Mouse (Mus musculus): Measurements from ENCODE around the gene Trdmt1.

Gene Trdmt1

GRCm38 (mm10) chr2:13556239-13556638 is 11.8 kb upstream of the Trdmt1 start:
- DNase-seq: no peak

GRCm38 (mm10) chr2:13553966-13554365 is 9.5 kb upstream of the Trdmt1 start:
- DNase-seq: no peak

- no peak for DNase-seq
These were observed 4.3 kb upstream of the Trdmt1 start for GRCm38 (mm10) chr2:13548749-13549148.

GRCm38 (mm10) chr2:13543519-13544124 is 846 bp downstream of the Trdmt1 start:
- no peak for DNase-seq

- DNase-seq: no peak
These were observed 4.6 kb downstream of the Trdmt1 start for GRCm38 (mm10) chr2:13539860-13540259.

GRCm38 (mm10) chr2:13538704-13539377 is 5.6 kb downstream of the Trdmt1 start:
- DNase-seq: peak; percentile 40

- no peak for DNase-seq
These were observed 6.2 kb downstream of the Trdmt1 start for GRCm38 (mm10) chr2:13538258-13538657.

- DNase-seq: peak; percentile 76
These were observed 6.7 kb downstream of the Trdmt1 start for GRCm38 (mm10) chr2:13537733-13538132.

- no peak for DNase-seq
These were observed 7.7 kb downstream of the Trdmt1 start for GRCm38 (mm10) chr2:13536747-13537146.

- no peak for DNase-seq
These were observed 13.8 kb downstream of the Trdmt1 start for GRCm38 (mm10) chr2:13530639-13531038.

GRCm38 (mm10) chr2:13529253-13529933 is 15.1 kb downstream of the Trdmt1 start:
- no peak for DNase-seq

GRCm38 (mm10) chr2:13527531-13527930 is 16.9 kb downstream of the Trdmt1 start:
- DNase-seq: no peak

GRCm38 (mm10) chr2:13527125-13527524 is 17.3 kb downstream of the Trdmt1 start:
- no peak for DNase-seq

GRCm38 (mm10) chr2:13526205-13526604 is 18.3 kb downstream of the Trdmt1 start:
- no peak for DNase-seq

GRCm38 (mm10) chr2:13523540-13524456 is 20.7 kb downstream of the Trdmt1 start:
- DNase-seq: peak; percentile 55

GRCm38 (mm10) chr2:13522106-13522505 is 22.4 kb downstream of the Trdmt1 start:
- no peak for DNase-seq

GRCm38 (mm10) chr2:13514949-13515348 is 29.5 kb downstream of the Trdmt1 start:
- no peak for DNase-seq

- DNase-seq: no peak
These were observed 41.8 kb downstream of the Trdmt1 start for GRCm38 (mm10) chr2:13502717-13503116.

- no peak for DNase-seq
These were observed 42.9 kb downstream of the Trdmt1 start for GRCm38 (mm10) chr2:13501553-13501952.

GRCm38 (mm10) chr2:13500298-13500999 is 44.0 kb downstream of the Trdmt1 start:
- no peak for DNase-seq

- DNase-seq: peak; percentile 6
These were observed 45.3 kb downstream of the Trdmt1 start for GRCm38 (mm10) chr2:13499196-13499595.

- DNase-seq: no peak
These were observed 48.4 kb downstream of the Trdmt1 start for GRCm38 (mm10) chr2:13496087-13496486.

Measured in liver (tissue).